Mouse (Mus musculus) layer of hippocampus, postnatal 25 days (tissue): ENCODE results near the gene Ccdc63. TPM values are rescaled to one million over a fixed set of nuclear protein-coding genes. Genes with fewer than 3 reads are reported as not detected.
"Not testable (repeated sequence)": the region's sequence is repeated elsewhere in the genome, so short reads cannot be mapped to it uniquely, and the experiment has no call there.

ENCODE experiments used
- DNase-seq, 2 experiments: peaks; one replicate each; pipeline ENCODE4 v3.0.0; 2022; ENCODE audit warnings: mixed read lengths in 2 of 2, low spot score in 1 of 2; ENCODE audit errors: extremely low spot score in 1 of 2
- total RNA-seq, 2 experiments: library from RNA; stranded (reverse); gene quantifications; 2 replicates each; pipeline ENCODE4 v1.2.3; 2021

The Ccdc63 gene
- total RNA-seq = under 1 TPM; 0.74 to 0.94 TPM

- DNase-seq = no peak
These were observed at the start of gene Ccdc63 for GRCm38 (mm10) chr5:122140723-122141122. Gene Ccdc63, minus strand, starts transcription at chr5:122140823.

- no peak for DNase-seq
These were observed 48.5 kb upstream of the Ccdc63 start for GRCm38 (mm10) chr5:122189115-122189514.

DNA sequence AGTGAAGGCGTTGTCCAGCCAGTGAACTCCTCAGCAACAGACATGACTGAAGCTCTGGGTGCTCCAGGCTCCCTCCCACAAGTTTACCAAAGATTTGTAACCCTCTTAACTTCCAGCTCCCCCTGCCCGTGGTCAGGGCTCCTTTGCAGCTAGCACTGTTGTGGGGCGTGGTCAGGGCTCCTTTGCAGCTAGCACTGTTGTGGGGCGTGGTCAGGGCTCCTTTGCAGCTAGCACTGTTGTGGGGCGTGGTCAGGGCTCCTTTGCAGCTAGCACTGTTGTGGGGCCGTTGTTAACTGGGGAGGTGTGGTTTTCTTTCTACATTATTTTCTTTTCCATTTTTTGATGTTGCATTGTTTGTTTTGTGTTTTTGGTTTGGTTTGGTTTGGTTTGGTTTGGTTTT, 44.2 kb upstream of the Ccdc63 start:
- not testable (repeated sequence) for DNase-seq

DNA sequence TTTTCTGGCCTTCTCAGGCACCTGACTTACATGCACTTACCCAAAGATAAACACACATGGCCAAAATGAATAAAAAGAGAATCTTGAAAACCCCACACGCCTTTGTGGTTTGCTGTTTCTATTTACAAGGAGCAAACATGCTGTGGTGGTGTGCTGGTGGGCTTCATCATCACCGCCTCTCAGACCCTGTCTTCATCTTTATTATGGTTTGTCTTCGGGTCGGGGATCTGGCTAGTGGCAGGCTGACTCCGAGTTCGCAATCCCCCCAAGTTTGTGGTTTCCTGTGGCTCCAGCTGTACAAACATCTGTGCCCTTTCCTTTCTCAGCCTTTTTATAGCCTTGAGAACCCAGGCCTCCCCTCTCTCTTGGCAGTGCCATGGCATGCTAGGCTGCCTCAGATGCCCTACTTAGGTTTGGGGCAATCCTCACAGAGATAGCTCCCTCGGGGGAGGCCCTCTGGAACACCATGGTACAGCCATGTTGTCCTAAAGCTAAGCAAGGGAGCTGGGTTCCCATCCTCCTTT, 43.7 kb upstream of the Ccdc63 start:
- DNase-seq = no peak

GRCm38 (mm10) chr5:122179665-122180064, 39.0 kb upstream of the Ccdc63 start:
- DNase-seq = no peak

DNA sequence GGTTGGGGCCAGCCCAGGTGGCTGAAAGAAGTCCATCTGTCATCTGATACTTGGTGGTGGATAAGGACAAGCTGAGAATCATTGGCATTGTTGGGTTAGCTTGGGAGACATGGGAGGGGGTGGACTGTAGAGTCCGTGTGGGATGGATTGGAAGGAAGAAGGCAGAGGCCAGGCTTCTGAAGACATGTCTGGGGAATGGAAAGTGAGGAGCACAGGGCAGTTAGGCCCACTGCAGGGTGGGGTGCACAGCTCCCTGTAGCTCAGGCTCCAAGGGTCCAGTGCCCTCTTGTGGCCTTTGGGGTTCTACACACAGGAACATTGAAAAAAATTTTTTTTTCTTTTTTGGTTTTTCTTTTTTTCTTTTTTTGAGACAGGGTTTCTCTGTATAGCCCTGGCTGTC, 35.8 kb upstream of the Ccdc63 start:
- DNase-seq = peak in 1 of 2 experiments; percentile 47

DNA sequence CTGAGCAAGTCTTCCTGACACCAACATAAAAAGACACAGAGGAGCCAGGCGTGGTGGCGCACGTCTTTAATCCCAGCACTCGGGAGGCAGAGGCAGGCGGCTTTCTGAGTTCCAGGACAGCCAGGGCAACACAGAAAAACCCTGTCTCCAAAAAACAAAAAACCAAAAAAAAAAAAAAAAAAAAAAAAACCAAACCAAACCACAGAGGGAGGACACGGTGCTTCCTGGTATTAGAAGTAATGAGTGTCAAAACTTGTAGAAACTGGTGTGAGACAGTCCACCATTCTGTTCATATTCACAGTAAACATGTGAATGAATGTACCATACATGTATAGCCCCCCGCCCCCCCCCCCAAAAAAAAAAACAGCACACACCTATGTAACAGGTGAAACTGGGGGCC, 35.3 kb upstream of the Ccdc63 start:
- no peak for DNase-seq

- DNase-seq = no peak
These were observed 34.8 kb upstream of the Ccdc63 start for GRCm38 (mm10) chr5:122175402-122175801.

GRCm38 (mm10) chr5:122171058-122171457, 30.4 kb upstream of the Ccdc63 start:
- no peak for DNase-seq

- DNase-seq = no peak
These were observed 27.9 kb upstream of the Ccdc63 start for GRCm38 (mm10) chr5:122168344-122169069.

DNA sequence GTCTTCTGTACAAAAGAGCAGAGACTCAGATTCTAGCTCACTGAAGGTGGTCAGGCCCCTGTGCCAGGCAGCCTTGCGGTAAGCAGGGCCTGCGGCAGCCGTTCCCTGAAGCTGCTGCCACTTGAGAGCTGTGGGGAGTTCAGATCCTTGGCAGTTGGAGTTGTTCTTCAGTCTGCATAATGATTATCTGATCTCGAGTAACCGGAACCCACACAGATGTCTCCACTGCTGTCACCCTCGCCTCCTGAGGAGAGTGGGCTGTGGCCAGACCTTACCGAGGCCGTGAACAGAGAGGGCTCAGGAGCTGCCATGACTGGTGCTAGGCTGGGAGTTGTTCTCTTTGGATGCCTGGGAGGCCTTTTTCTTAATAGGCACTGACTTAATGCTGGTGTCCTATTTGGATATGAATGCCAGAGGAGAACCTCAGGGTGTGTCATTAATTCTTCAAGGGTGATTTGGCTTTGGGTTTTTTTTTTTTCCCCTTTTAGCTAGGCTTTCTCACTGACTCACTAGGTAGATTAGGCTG, 26.1 kb upstream of the Ccdc63 start:
- DNase-seq = no peak

DNA sequence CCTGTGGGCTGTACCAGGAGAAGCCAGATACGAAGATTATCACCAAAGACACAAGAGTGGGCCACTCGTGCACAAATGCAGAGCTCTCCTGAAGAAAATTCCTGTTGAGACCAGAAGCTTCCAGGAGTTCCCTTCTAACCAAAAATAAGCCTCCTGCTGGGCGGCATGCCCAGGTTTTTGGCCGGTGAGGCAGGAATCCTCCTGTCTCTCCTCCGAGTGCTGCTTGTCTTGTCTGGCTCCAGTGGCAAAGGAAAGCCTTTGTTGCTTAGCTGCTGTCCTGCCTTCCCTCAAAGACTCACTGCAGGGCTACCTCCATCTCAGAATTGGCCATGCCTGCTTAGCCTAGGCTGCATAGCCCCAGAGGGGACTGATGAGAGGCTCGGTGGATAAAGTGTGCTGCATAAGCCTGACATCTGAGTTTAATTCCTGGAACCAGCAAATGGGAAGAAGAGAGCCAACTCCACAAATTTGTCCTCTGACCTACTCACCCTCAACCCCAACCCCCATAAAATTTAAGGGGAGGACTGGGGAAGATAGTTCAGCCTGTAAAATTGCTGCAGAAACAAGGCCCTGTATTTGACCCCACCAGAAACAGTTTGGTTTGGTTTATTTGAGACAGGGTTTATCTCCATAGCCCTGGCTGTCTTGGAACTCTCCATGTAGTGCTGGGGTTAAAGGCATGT, 24.8 kb upstream of the Ccdc63 start:
- DNase-seq = no peak

- no peak for DNase-seq
These were observed 23.4 kb upstream of the Ccdc63 start for GRCm38 (mm10) chr5:122164011-122164410.

DNA sequence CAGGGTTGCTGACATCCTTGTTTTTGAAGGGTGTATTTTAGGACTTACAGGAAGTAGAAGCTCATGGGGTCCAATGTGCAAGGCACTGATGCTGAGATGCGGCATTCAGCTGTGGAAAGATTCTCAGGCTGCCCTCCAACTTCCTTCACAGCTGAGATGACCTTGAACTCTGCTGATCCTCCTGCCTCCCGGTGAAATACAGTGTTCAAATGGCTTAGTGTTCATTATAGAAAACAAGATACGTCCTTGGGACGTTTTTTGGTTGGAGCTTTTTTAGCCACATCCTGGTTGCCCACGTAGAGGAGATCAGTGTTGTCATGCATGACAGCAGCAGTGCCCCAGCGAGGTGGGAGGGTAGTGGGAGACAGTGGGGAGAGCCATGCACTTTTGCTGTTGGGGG, 22.6 kb upstream of the Ccdc63 start:
- no peak for DNase-seq

DNA sequence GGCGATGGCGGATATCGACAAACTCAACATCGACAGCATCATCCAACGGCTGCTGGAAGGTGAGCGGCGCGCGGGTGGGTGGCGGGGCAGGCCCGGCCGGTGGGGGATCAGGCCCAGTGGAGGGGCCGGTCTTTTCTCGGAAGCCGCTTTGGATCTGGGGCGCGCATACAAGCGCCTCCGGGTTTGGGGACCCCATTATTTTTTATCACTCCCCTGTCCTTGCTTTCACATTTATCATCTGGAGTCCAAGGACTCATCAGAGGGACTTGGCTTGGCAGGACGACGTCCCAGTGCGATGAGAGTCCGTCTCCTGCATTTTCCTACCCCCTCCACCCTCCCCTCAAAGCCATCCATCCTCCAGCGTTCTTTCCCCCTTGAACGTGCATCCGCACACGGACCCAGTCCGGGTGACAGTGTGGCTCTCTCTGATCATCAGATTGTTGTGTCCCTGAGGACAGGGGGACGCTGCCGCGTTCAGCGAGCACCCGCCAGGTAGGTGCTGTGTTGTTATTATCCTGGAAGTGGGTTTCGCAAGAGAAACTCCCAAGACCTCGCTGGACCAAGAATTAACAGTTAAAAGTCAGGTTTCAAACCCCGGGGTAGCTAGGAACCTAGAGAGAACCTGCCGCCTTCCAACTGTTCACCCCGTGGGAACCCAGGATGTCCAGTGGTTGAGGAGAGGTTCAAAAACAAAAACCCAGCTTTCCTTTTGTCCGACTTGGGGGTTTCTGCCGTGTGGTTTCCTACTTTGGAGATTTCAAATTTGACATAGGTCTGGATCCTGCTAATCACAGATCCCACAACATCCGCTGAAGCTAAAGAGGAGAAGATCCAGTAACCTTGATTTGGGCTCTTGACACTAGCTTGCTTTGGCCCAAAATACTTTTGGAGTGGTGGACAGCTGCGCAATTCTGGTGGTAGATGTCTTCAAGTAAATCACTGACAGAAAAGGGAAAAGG, 18.2 kb upstream of the Ccdc63 start:
- no peak for DNase-seq

DNA sequence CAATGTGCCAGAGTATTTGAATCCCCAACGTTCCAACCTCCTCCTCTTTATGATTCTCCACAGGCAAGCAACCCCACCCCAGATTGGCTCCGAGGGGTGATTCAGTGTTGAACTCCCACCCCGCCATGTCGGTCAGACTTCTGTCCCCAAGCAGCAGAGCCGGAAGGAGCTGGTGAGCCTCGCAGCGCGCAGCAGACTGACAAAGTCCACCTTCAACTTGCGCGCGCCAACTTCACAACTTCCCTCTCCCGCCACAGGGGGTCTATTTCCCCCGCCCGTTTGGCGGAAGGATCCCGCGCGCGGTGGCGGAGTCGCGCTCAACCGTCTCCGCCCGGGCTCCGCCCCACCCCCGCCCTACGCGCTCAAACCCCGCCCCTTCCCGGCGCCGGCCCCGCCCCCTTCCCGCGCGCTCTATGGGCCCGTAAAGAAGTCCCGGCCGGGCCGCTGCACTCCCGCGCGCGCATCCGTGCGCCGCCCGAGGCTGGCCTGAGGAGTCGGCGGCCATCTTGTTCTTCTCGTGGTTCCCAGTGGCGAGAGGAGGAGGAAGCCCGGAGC, 17.3 kb upstream of the Ccdc63 start, which contains the start of gene Ppp1cc:
Ppp1cc (plus strand) TSS at position 452 of the 555 bp plus-strand sequence.
- DNase-seq = peak; percentile 83 to 86

DNA sequence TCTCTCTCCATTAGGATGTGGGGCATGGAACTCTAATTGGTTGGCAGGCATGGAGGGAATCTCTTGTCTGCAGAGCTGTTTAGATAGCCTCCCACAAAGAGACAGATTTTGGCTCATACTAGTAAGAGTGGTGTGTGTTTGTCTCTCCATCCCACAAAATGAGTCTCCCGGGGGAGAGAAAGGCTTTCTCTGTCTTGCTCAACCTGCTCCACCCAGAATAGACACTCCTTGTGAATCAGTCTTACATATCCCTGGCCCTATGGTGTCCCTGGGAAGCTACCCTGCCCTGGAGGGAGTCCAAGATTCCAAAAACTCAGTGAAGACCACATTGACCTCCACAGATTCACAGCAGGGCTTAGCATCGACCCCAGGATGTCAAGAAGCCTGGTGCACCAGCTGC, 15.9 kb upstream of the Ccdc63 start:
- no peak for DNase-seq

DNA sequence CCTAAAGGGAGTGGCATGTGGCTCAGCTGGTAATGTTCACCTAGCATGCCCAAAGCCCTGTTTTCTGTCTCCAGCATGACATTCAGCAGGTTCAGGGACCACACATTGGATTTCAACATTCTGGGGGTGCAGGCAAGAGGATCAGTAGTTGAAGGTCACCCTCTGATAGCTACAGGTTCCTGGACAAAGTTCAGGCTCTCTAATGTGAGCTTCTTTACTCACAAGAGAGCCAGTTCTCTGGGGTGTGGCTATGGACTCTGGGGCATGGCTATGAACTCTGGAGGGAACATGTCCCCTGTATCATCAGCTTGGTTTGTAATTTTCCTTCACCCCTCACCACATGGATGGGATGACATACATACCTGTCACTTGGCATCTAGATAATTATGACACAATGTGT, 15.0 kb upstream of the Ccdc63 start:
- no peak for DNase-seq

GRCm38 (mm10) chr5:122154782-122155181, 14.2 kb upstream of the Ccdc63 start:
- DNase-seq = no peak

GRCm38 (mm10) chr5:122154006-122154405, 13.4 kb upstream of the Ccdc63 start:
- no peak for DNase-seq
